Mouse (Mus musculus) regulatory T cell (primary cell): Measurements from ENCODE around the gene Gatb.

Experiments used
- in situ Hi-C: fragments of 300-600 bp; cut with MboI, MseI; formaldehyde crosslinking; loops from one replicate; pipeline ENCODE4 v1.15.1; 2025; ENCODE audit warnings: high pct_unique_total_duplicates

Gatb gene

DNA sequence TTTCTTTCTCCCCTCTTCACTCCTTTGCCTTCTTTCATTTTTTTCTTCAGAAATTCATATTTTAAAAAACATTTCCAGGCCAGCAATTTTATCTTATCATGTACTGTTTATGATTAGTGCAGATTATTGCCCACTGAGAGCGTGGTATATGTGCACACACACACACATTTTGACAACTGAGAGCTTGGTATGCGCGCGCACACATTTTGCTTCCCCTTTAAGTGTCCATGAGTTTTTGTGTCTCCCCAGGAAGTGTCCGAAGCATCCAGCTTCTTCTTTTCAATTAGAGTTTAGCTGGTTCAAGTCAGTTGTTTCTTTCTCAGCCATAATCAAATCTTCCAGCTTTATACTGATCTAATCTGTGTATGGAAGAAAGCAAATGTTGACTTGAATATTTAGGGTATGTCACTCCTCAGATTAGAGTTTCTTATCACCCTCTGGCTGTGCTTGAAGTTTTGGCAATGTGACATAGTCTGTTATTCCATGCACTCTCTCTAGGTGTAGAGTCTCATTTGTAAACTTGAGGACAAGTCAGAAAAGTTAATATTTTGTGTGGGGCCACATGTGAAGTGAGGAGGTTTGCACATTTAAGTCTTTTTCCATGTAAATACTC, 18.8 kb downstream of the Gatb start:
- in situ Hi-C loops = no loop called here

- in situ Hi-C loops = no loop called here
Observed at GRCm38 (mm10) chr3:85594452-85594851, 20.5 kb downstream of the Gatb start.

GRCm38 (mm10) chr3:85599526-85599925, 25.6 kb downstream of the Gatb start:
- in situ Hi-C loops = no loop called here

DNA sequence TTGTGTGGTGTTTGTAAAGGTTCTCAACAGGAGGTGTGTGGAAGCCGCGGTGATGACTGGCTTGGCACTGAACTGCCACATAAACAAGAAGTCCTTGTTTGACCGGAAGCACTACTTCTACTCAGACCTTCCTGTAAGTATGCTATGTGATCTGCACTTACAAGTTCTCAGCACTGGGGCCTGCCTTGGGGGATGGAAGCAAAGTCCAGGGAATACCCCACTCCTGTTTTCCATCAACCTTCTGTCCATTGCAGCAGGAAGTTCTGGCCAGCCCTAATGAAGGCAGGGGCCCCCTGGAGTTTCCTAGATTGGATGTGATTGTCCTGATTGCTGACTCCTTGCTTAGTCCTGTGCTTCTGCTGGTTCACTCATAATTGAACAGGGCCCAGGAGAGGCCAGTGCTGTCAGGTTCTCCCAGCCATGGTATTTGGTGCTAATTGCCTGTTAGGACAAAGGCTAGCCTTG, 28.0 kb downstream of the Gatb start:
- in situ Hi-C loops = no loop called here

- in situ Hi-C loops = no loop called here
Observed at GRCm38 (mm10) chr3:85603811-85604210, 29.9 kb downstream of the Gatb start.

GRCm38 (mm10) chr3:85606912-85607311, 33.0 kb downstream of the Gatb start:
- in situ Hi-C loops = no loop called here

- in situ Hi-C loops = no loop called here
Observed at GRCm38 (mm10) chr3:85607753-85608152, 33.8 kb downstream of the Gatb start.

DNA sequence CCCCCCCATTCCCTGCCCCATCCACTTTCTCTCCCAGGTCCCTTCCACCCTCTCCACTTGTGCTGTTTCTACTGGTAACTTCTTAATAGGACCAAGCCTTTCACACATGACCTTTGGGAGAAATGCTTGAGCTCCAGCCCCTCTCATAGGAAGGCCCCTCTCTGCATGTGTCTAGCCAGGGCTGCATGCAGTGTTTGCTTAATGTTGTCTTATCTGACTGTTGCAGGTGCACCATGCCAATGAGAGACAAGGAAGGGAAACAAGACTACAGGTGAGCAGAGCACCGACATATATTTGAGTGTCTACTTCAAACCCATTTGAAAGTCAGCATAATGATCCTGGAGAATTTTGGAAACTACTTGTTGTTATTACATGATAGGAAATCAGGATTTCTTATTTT, 42.5 kb downstream of the Gatb start:
- in situ Hi-C loops = no loop called here

DNA sequence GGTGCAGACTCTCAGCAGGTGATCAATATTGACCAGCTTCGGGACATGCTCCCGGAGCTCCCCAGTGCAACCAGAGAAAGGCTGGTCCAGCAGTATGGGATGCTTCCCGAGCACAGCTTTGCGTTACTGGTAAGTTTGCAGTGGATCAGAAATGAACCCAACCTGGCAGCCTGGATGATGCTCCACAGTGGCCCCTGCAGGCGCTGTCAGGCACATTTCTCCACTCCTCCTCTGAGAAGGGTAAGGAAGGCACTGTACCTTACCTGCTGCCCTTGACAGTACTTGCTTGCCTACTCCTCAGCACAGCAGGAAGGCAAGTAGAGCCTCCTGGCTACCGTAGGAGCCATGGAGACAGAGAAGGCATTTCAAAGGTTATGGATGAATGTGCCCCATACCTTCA, 45.0 kb downstream of the Gatb start:
- in situ Hi-C loops = no loop called here

DNA sequence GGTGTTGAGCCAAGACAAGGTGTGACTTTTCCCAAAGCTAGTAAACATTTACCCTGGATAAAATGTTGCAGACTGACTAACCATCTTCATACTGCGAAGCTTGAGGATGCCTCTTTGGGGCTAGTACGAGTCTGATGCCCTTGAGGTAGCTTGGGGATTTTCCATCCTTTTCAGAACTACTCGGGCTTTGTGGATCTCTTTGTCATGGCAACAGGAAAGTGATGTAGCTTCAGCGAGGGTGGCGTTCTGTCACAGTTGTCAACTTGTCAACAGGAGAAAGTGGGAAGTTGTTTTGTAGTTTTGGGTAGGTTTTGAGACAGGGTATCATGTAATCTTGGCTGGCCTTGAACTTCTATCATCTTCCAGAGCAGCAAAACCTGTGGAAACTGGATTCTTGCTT, 45.4 kb downstream of the Gatb start:
- in situ Hi-C loops = no loop called here

GRCm38 (mm10) chr3:85619751-85620150, 45.8 kb downstream of the Gatb start:
- in situ Hi-C loops = no loop called here

GRCm38 (mm10) chr3:85629895-85630510, 56.1 kb downstream of the Gatb start:
- in situ Hi-C loops = no loop called here

DNA sequence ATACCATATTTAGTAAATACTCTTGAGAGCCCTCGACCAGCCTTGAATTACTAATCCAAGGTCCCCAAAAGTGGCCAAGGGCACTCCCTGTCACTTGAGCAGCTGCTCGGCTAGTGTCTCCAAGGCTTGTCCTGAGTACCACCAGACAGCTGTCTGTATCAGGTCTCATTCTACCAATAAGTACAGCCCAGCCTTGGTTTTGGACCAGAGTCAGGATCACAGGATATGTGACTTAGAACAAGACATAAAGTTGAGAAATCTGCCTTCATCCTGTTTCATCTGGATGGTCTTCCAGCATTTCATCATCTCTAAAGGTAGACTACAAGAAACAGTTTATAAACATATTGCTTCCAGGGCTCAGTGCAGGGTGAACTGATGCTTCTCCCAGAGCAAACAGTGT, 59.8 kb downstream of the Gatb start:
- in situ Hi-C loops = no loop called here

DNA sequence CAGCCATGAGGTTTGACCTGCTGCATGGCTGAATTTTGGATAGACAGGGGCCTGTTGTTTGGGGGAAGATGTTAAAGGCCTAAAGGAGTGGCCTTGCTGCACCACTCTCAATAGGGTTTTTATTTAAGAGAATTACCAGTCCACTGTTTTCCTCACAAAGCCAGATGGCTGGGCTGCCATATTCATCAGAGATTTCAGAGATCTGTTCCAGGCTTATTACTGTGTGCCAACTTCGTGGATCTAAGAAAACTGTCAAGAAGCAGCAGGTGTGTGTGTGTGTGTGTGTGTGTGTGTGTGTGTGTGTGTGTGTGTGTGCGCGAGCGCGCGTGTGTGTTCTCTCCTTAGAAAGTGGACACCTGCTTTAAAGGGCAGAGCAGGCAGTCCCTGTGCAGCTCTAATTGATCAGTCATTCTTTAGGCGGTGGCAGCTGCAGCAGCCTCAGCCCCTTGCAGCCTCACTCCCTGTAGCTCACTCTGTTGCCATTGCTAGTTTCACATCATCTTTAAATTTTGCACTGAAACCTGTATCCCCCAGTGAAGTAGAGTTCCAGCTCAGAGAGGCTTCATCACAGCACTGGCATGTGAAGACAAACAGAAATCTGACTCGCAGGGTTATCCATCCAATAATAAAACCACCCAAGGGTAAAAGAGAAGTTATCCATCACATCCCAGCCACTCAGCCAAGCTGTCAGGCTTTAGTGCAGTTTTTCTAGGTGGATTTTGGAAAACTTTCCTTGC, 60.6 kb downstream of the Gatb start:
- in situ Hi-C loops = no loop called here

- in situ Hi-C loops = no loop called here
Observed at GRCm38 (mm10) chr3:85635126-85635419, 61.2 kb downstream of the Gatb start.

DNA sequence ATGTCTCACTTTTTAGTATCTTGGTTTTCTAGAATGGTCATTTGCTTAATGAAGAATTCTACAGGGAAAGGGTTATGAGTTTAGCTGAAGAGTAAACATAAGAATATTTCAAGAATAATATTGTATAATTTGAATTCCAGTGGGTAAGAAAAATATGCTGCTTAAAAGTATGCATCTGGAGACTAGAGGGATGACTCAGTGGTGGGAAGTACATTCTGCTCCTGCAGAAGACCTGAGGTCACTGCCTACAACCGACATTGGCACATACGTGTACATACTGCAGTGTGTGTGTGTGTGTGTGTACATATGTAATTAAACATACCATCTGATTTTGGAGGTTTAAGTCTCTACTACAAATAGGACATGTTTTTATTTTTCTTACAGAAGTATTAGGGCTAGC, 61.7 kb downstream of the Gatb start:
- in situ Hi-C loops = no loop called here

DNA sequence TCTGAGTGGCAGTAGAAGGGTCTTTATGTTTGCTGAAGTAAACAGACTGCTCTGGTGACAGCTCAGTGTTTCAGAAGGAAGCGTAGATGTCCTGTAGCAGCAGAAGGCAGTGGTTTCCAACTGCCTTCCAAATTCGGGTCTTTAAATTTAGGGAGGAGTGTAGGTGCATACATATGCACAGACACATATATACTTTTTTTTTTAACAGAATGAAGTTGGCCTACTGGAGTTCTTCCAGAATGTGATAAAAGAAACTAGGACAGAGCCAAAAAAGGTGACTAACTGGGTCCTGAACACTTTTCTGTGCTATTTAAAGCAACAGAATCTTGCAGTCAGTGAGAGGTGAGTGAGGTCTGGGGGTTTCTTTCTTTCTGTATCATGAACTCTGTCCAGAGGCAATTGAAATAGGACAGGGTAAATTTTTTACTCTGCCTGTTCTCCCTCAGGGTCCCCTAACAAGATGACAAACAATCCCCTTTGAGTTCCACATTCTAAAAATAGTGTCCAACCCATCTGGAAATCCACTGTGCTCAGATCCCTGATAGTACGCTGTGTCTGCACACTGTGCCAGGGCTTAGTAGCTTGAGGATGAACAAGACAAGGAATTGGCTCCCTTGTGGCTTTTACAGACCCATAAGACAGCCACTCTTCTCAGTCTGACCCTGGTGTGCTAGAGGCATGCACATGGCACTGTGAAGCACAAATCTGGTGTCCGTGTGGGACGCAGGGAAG, 63.0 kb downstream of the Gatb start:
- in situ Hi-C loops = no loop called here

GRCm38 (mm10) chr3:85641751-85642150, 67.8 kb downstream of the Gatb start:
- in situ Hi-C loops = no loop called here

DNA sequence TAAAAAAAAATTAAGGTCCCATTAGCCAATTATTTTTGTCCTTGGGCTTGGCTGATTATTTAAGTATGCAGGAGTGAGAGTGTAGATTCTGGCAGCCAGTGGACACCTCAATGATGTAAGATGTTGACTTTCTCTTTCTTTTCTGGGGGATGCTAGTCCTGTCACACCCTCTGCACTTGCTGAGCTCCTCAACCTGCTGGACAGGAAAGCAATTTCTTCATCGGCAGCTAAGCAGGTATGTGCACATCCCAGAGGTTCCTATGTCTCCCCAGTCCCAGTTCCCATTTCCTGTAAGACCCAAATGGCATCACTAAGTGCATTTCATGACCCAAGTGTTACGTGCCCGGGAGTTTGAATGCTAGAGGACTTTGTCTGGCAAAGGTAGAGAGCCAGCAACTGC, 70.9 kb downstream of the Gatb start:
- in situ Hi-C loops = no loop called here

DNA sequence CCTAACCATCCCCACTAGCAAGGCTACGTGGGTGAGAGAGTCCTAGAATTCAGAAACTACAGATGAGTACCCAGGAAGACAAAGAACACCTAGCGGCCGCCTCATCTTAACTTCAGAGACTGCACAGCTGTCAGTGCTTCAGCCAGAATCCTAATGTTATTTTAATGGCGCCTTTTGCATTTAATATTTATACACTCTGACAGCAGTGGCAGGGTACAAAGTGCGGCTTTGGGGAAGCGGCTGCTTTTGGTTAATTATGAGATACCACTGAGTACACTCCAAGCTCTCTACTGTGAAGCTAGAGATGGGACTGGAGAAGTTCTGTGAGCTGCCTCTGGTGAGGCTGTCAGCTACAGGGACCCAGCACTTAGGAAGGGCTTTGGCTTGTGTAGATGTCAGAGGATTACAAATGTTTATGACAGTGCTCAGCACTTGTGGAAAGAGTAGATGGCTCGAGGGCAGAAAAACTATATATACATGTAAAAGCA, 71.6 kb downstream of the Gatb start:
- in situ Hi-C loops = no loop called here

DNA sequence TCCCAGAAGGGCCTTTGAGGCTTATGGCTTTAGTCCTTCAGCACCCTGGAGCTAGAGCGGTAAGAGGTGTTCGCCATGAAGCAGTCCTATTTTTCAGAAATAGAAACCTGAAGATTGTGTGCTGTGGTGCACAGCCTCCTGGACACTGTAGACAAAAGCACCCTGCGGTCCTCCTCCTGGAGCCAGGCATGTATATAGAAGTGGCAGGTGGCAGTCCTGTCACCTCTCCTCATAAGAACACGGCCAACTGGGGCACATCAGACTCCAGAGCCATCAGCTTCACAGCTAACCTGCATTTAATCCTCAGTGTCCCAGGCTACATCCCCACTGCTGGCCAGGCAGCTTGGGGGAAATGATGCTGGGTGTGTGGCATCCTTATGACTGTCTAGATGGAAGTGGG, 75.3 kb downstream of the Gatb start:
- in situ Hi-C loops = no loop called here
